Comparison of ENCODE assay signal across 13 mouse cellular contexts in the genomic region with DNA sequence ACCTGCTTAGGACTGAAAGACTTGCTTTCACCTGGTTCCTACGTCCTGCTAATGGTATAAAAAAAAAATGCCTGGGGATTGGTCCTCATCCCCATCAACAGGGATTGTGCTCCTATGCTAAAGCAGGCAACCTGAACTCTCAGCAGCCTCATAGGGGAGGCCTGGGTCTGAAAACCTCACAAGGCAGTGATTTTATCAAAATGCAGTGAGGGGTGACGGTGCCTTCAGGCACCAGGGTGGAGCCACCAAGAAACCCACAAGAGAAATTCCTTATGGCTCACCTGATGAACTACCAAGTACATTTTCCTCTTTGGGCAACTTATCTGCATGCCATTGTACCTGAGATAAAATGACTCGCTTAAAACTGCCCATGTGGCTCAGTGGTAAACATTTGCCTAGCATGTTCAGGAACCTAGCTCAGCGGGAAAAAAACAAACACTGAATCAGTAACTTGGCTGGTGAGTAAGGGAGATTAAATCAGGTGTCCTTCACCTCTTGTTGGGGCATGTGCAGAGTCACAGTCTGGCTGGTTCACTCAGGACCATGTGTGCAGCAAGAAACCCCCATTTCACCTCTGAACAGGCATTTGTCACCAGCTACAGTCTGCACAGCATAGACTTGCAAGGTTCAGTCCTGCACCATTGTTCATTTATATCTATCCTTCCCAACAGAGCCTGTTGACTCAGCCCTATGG. TPM values are rescaled to one million over a fixed set of nuclear protein-coding genes. Genes with fewer than 3 reads are reported as not detected.
A peak's percentile ranks its signal among the peaks of the same experiment; 100 is the strongest.
DNase-seq lines count a peak whose midpoint lies in the region; ATAC-seq and TF ChIP-seq lines count a peak whose summit lies in the region.
"Had no signal": no experiment of that assay in that cellular context is flagged by ENCODE, and none has a peak within 500 bp of the region (broad histone marks: within the 10 kb centered on the region; RNA-seq: fewer than 3 reads in every experiment).

No protein-coding gene starts in this region.

- no peaks in the 10 kb centered on the region for H3K9me3 ChIP-seq in intestine, embryonic 15.5 days
- no peaks in the 10 kb centered on the region for H3K9me3 ChIP-seq in lung, postnatal 0 days (ENCODE audit: low read length)
- H3K9me3 ChIP-seq in midbrain, embryonic 14.5 days (ENCODE audit: control insufficient read depth, low read length): no peaks in the 10 kb centered on the region
- H3K9me3 ChIP-seq: limb, embryonic 13.5 days; midbrain, embryonic 12.5 days had no signal

- peak; percentile 68 for ATAC-seq in intestine, embryonic 15.5 days
- ATAC-seq in lung, postnatal 0 days: peak; percentile 84
- ATAC-seq in midbrain, embryonic 14.5 days (ENCODE audit: low FRiP score, low TSS enrichment): no peak
- no peak for ATAC-seq in CD4-positive, CD25-positive, alpha-beta regulatory T cell, adult 4 months

- WGBS in intestine, embryonic 15.5 days: 56% methylated on average over 4 of the region's 4 CpGs
- WGBS in lung, postnatal 0 days: 49% methylated on average over 4 of the region's 4 CpGs
- WGBS in midbrain, embryonic 14.5 days: 81% methylated on average over 4 of the region's 4 CpGs

- no peak overlapping the region for H3K9ac ChIP-seq in intestine, embryonic 15.5 days
- no peak overlapping the region for H3K9ac ChIP-seq in lung, postnatal 0 days (replicated peaks; ENCODE audit: low read depth)
- no peak overlapping the region for H3K9ac ChIP-seq in midbrain, embryonic 14.5 days (replicated peaks; ENCODE audit: low read length)
- H3K9ac ChIP-seq: limb, embryonic 13.5 days; midbrain, embryonic 12.5 days had no signal

- no peak for TF ChIP-seq CTCF in lung, postnatal 0 days (IDR thresholded peaks at IDR 0.05)

- H3K4me1 ChIP-seq in intestine, embryonic 15.5 days (replicated peaks): no peaks in the 10 kb centered on the region
- H3K4me1 ChIP-seq in lung, postnatal 0 days (ENCODE audit: insufficient read depth, low read depth, low read length): no peaks in the 10 kb centered on the region
- H3K4me1 ChIP-seq in midbrain, embryonic 14.5 days (ENCODE audit: control insufficient read depth, insufficient read depth, low read length): no peaks in the 10 kb centered on the region
- H3K4me1 ChIP-seq: limb, embryonic 13.5 days; midbrain, embryonic 12.5 days had no signal

- no peak overlapping the region for H3K4me3 ChIP-seq in intestine, embryonic 15.5 days (replicated peaks)
- H3K4me3 ChIP-seq in lung, postnatal 0 days (ENCODE audit: low read depth, low read length): no peak overlapping the region
- no peak overlapping the region for H3K4me3 ChIP-seq in midbrain, embryonic 14.5 days (replicated peaks; ENCODE audit: low read depth, low read length)
- H3K4me3 ChIP-seq: limb, embryonic 13.5 days; midbrain, embryonic 12.5 days had no signal

- H3K27me3 ChIP-seq in intestine, embryonic 15.5 days (replicated peaks): no peaks in the 10 kb centered on the region
- H3K27me3 ChIP-seq in lung, postnatal 0 days (replicated peaks; ENCODE audit: insufficient read depth, low read length): no peaks in the 10 kb centered on the region
- H3K27me3 ChIP-seq in midbrain, embryonic 14.5 days (ENCODE audit: control insufficient read depth, insufficient read depth, low read length): no peaks in the 10 kb centered on the region
- H3K27me3 ChIP-seq: limb, embryonic 13.5 days; midbrain, embryonic 12.5 days had no signal

- no peak overlapping the region for H3K4me2 ChIP-seq in intestine, embryonic 15.5 days (replicated peaks)
- H3K4me2 ChIP-seq in lung, postnatal 0 days (replicated peaks; ENCODE audit: low read depth, low read length): no peak overlapping the region
- no peak overlapping the region for H3K4me2 ChIP-seq in midbrain, embryonic 14.5 days (ENCODE audit: low read length)
- H3K4me2 ChIP-seq: limb, embryonic 13.5 days; midbrain, embryonic 12.5 days had no signal

- DNase-seq in adrenal gland, adult 8-10 months: peak; percentile 28
- peak; percentile 41 for DNase-seq in kidney, postnatal 14 days
- DNase-seq in lung, postnatal 0 days (ENCODE audit: low spot score): peak; percentile 70
- no peak for DNase-seq in cerebellum, adult 9-10 months
- no peak for DNase-seq in ovary, postnatal 14 days (ENCODE audit: low spot score)
- DNase-seq in midbrain, embryonic 14.5 days: no peak

- peak; percentile 57 for TF ChIP-seq EP300 in lung, postnatal 0 days (IDR thresholded peaks at IDR 0.05)

- no peak overlapping the region for H3K27ac ChIP-seq in intestine, embryonic 15.5 days
- H3K27ac ChIP-seq in lung, postnatal 0 days (ENCODE audit: low read length): peak overlapping the region; percentile 78
- H3K27ac ChIP-seq in midbrain, embryonic 14.5 days (replicated peaks; ENCODE audit: low read depth, low read length): no peak overlapping the region
- H3K27ac ChIP-seq: hindbrain, postnatal 0 days; limb, embryonic 13.5 days; midbrain, embryonic 12.5 days had no signal

- H3K36me3 ChIP-seq in intestine, embryonic 15.5 days: no peaks in the 10 kb centered on the region
- peaks cover 6% of the 10 kb centered on the region; the same call in 1 of the 2 replicates for H3K36me3 ChIP-seq in lung, postnatal 0 days (ENCODE audit: insufficient read depth, low read length)
- no peaks in the 10 kb centered on the region for H3K36me3 ChIP-seq in midbrain, embryonic 14.5 days (ENCODE audit: control insufficient read depth, insufficient read depth, low read length)
- H3K36me3 ChIP-seq: limb, embryonic 13.5 days; midbrain, embryonic 12.5 days had no signal

RNA-seq across cellular contexts. Expression of a gene that starts 17.0 kb away (rescaled TPM):
- under 1 TPM in 2 of 4 experiments, not detected in 2; 0.07 to 0.09 TPM for total RNA-seq in adrenal gland, adult 8-10 months (2022)
- polyA plus RNA-seq in intestine, embryonic 15.5 days (2015; fragmentation: Nextera tagmentation; extraction: Ambion mirVana): 26.0 and 28.9 TPM in 2 replicates
- polyA plus RNA-seq in lung, postnatal 0 days (2015; fragmentation: Nextera tagmentation; extraction: Ambion mirVana): 46.9 and 54.2 TPM in 2 replicates
- polyA plus RNA-seq in midbrain, embryonic 14.5 days (2014; fragmentation: Nextera tagmentation; extraction: Ambion mirVana): 0.18 TPM in 1 of 2 replicates, not detected in the other
- not detected for polyA plus RNA-seq in CD4-positive, CD25-positive, alpha-beta regulatory T cell, adult 4 months (2017; shearing (Covaris generic))
- total RNA-seq: granulocyte monocyte progenitor cell, adult 5-6 weeks; hindbrain, postnatal 0 days; layer of hippocampus, postnatal 14 days had no signal

Comparison
In these comparisons a context has a peak if more than half of its experiments do, and no peak if none do; other contexts are left out.
1. DNase-seq: peak in adrenal gland, adult 8-10 months (single experiment), kidney, postnatal 14 days (single experiment) and lung, postnatal 0 days (single experiment); none in cerebellum, adult 9-10 months (single experiment), ovary, postnatal 14 days (single experiment) and midbrain, embryonic 14.5 days (single experiment).
2. ATAC-seq: peak in intestine, embryonic 15.5 days (single experiment) and lung, postnatal 0 days (single experiment); none in midbrain, embryonic 14.5 days (single experiment) and CD4-positive, CD25-positive, alpha-beta regulatory T cell, adult 4 months (single experiment).
3. RNA of a gene that starts 17.0 kb away (polyA plus RNA-seq): 46.9 to 54.2 TPM in lung, postnatal 0 days and 26.0 to 28.9 TPM in intestine, embryonic 15.5 days; 0.18 TPM in midbrain, embryonic 14.5 days and not detected in CD4-positive, CD25-positive, alpha-beta regulatory T cell, adult 4 months; every median in the first group is over 10 times any median in the second.